Mouse (Mus musculus) megakaryocyte, adult 5-6 weeks (primary cell): ENCODE data around the gene Olfr435. TPM values are rescaled to one million over a fixed set of nuclear protein-coding genes. Genes with fewer than 3 reads are reported as not detected.
"Not testable (repeated sequence)": the region's sequence is repeated elsewhere in the genome, so short reads cannot be mapped to it uniquely, and the experiment has no call there.

ENCODE experiments used
- ATAC-seq: 2 replicates; pipeline ENCODE4 v1.8.0; 2016; ENCODE audit warnings: mild to moderate bottlenecking, inconsistent platforms; ENCODE audit not compliant: poor library complexity, severe bottlenecking
- total RNA-seq, 2 experiments: library from RNA; stranded (forward) in 1 of 2; stranded (reverse) in 1 of 2; fragments of 153-499, 151-499 nt in 1 of 2; fragments of 221-1000, 200-1000 nt in 1 of 2; gene quantifications; 2 replicates each; pipeline versions ENCODE4 v1.2.3 to v1.2.4; 2015 to 2017

Olfr435 gene
- not detected in 2 replicates for total RNA-seq (2015)
- total RNA-seq (2017): not detected in 2 replicates

- no peak for ATAC-seq
Measured at GRCm38 (mm10) chr6:43196781-43197180, at the start of gene Olfr435. TSS of gene Olfr435 (plus strand) at chr6:43197146.

- no peak for ATAC-seq
Measured at GRCm38 (mm10) chr6:43159502-43159901, 37.4 kb upstream of the Olfr435 start.

GRCm38 (mm10) chr6:43162982-43163381 is 34.0 kb upstream of the Olfr435 start, which contains the start of gene Olfr437:
TSS of gene Olfr437 (plus strand) at chr6:43163282.
- ATAC-seq: no peak

GRCm38 (mm10) chr6:43167246-43167645 is 29.7 kb upstream of the Olfr435 start:
- ATAC-seq: no peak

- no peak for ATAC-seq
Measured at GRCm38 (mm10) chr6:43171840-43172239, 25.1 kb upstream of the Olfr435 start, which contains the start of gene Olfr13. TSS of gene Olfr13 (plus strand) at chr6:43172140.

- no peak for ATAC-seq
Measured at GRCm38 (mm10) chr6:43178129-43178528, 18.8 kb upstream of the Olfr435 start.

- ATAC-seq: no peak
Measured at GRCm38 (mm10) chr6:43178584-43179501, 18.1 kb upstream of the Olfr435 start.

GRCm38 (mm10) chr6:43190986-43191385 is 6.0 kb upstream of the Olfr435 start:
- no peak for ATAC-seq

- no peak for ATAC-seq
Measured at GRCm38 (mm10) chr6:43198094-43198493, 1.1 kb downstream of the Olfr435 start.

- no peak for ATAC-seq
Measured at GRCm38 (mm10) chr6:43202786-43203185, 5.8 kb downstream of the Olfr435 start.

- no peak for ATAC-seq
Measured at GRCm38 (mm10) chr6:43205355-43205754, 8.4 kb downstream of the Olfr435 start.

GRCm38 (mm10) chr6:43212873-43213272 is 15.9 kb downstream of the Olfr435 start, which contains the start of gene Olfr434:
TSS of gene Olfr434 (plus strand) at chr6:43213021.
- not testable (repeated sequence) for ATAC-seq

GRCm38 (mm10) chr6:43231255-43231654 is 34.3 kb downstream of the Olfr435 start, which contains the start of gene Olfr47:
TSS of gene Olfr47 (plus strand) at chr6:43231529.
- ATAC-seq: not testable (repeated sequence)

GRCm38 (mm10) chr6:43242061-43242460 is 45.1 kb downstream of the Olfr435 start:
- no peak for ATAC-seq

GRCm38 (mm10) chr6:43247396-43247795 is 50.5 kb downstream of the Olfr435 start:
- ATAC-seq: no peak

- no peak for ATAC-seq
Measured at GRCm38 (mm10) chr6:43252994-43253393, 56.0 kb downstream of the Olfr435 start.

Other genes starting within 250 kb of the Olfr435 start
- not detected in 2 replicates for gene Olfr444, start 248.1 kb upstream of the Olfr435 start, total RNA-seq (2015)
- not detected in 2 replicates for gene Olfr444, start 248.1 kb upstream of the Olfr435 start, total RNA-seq (2017)
- gene Olfr441, start 90.8 kb upstream of the Olfr435 start, total RNA-seq (2015): not detected in 2 replicates
- not detected in 2 replicates for gene Olfr441, start 90.8 kb upstream of the Olfr435 start, total RNA-seq (2017)
- gene Olfr237-ps1, start 50.6 kb upstream of the Olfr435 start, total RNA-seq (2015): not detected in 2 replicates
- not detected in 2 replicates for gene Olfr237-ps1, start 50.6 kb upstream of the Olfr435 start, total RNA-seq (2017)
- gene Olfr437, start 33.9 kb upstream of the Olfr435 start, total RNA-seq (2015): not detected in 2 replicates
- not detected in 2 replicates for gene Olfr437, start 33.9 kb upstream of the Olfr435 start, total RNA-seq (2017)
- not detected in 2 replicates for gene Olfr13, start 25.0 kb upstream of the Olfr435 start, total RNA-seq (2015)
- gene Olfr13, start 25.0 kb upstream of the Olfr435 start, total RNA-seq (2017): 0.40 TPM in 1 of 2 replicates, not detected in the other
- not detected in 2 replicates for gene Olfr434, start 15.9 kb downstream of the Olfr435 start, total RNA-seq (2015)
- gene Olfr434, start 15.9 kb downstream of the Olfr435 start, total RNA-seq (2017): not detected in 2 replicates
- gene Olfr47, start 34.4 kb downstream of the Olfr435 start, total RNA-seq (2015): not detected in 2 replicates
- not detected in 2 replicates for gene Olfr47, start 34.4 kb downstream of the Olfr435 start, total RNA-seq (2017)
- gene Arhgef5, start 68.4 kb downstream of the Olfr435 start, total RNA-seq (2015): 0.18 and 0.40 TPM in 2 replicates
- gene Arhgef5, start 68.4 kb downstream of the Olfr435 start, total RNA-seq (2017): 0.24 and 0.33 TPM in 2 replicates
- gene Nobox, start 112.4 kb downstream of the Olfr435 start, total RNA-seq (2015): not detected in 2 replicates
- not detected in 2 replicates for gene Nobox, start 112.4 kb downstream of the Olfr435 start, total RNA-seq (2017)